Mouse (Mus musculus): ENCODE results near the gene Foxn3.

The Foxn3 gene

DNA sequence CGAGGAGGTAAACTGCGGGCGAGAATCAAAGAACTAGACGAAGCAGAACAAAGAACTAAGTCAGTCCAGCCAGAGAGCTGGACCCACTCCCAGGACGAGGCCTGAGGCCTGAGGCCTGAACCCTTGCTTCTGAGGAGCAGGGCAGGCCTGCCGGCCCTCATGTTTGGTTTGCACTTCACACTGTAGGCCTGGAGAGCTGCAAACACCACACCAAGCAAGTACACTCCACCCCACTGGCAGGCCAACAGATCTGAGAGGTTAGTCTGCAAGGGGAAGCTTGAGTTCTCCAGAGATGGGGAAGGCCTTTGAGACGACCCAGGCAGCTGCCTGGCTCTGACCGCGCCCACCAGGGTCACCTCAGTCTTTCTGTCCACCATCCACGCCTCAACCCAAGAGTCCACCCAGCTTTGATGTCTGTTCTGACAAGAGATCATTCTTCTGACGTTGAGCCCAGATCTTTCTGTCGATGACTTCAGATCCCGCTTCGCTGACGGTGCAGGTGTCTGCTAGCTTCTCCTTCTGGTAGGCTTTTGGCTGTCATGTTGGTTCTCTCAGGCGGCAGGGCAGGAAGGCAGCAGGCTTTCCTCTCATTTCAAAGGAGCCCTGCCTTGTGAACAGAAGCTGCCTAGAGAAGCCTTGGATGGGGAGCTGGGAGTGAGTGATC, 231.1 kb downstream of the Foxn3 start:
- DNase-seq (ENCODE audit: extremely low read depth, low read depth): no peak

DNA sequence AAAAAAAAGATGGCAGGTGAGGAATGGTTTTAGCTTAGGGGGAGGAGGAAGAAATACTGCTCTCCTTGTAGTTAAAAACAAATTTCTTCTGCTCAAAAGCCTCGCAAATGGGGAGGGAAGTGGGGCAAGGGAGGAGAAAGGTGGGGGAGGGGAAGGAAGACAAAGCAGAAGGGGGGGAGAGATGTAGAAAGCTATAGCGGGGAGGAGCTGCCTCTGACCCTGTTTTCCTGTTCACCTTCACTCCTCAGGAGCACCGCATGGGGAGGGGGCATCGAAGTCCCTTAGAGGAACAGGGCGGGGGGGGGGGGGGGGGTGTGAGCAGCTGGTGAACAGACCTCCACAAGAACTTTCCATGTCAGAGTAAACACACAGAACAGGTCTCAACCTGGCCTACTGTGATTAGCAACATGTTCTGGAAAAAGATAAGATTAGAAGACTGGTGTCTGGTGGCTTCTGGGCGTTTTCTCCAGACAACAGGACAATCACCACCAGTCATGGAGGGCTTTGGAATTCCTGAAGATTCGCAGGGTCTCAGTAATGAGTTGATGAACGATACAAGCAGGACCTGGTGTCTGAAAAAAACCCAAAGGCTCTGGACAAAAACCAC, 231.9 kb downstream of the Foxn3 start:
- DNase-seq (ENCODE audit: extremely low read depth, low read depth): no peak

DNA sequence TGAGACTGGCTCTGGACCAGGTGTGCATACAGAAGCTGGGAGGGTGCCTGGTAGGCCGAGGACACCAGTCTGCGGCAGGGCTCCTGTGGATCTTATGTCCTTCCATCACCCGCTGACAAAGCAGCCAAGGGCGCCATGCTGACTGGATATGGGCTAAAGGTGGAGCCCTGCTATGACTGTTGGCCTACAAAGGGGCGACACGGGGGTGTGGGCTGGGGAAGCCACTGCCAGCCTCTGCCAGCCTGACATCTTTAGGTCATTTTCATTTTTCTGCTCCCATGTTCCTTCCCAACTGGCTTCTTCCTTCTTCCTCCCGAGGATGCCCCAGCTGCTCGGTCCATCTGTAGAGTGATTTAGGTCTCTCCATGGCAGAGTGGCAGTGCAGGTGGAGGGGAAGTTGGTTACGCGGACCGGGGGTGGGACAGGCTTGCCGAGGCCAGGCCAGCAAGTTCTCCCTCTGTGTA, 232.5 kb downstream of the Foxn3 start:
- no peak for DNase-seq (ENCODE audit: extremely low read depth, low read depth)

DNA sequence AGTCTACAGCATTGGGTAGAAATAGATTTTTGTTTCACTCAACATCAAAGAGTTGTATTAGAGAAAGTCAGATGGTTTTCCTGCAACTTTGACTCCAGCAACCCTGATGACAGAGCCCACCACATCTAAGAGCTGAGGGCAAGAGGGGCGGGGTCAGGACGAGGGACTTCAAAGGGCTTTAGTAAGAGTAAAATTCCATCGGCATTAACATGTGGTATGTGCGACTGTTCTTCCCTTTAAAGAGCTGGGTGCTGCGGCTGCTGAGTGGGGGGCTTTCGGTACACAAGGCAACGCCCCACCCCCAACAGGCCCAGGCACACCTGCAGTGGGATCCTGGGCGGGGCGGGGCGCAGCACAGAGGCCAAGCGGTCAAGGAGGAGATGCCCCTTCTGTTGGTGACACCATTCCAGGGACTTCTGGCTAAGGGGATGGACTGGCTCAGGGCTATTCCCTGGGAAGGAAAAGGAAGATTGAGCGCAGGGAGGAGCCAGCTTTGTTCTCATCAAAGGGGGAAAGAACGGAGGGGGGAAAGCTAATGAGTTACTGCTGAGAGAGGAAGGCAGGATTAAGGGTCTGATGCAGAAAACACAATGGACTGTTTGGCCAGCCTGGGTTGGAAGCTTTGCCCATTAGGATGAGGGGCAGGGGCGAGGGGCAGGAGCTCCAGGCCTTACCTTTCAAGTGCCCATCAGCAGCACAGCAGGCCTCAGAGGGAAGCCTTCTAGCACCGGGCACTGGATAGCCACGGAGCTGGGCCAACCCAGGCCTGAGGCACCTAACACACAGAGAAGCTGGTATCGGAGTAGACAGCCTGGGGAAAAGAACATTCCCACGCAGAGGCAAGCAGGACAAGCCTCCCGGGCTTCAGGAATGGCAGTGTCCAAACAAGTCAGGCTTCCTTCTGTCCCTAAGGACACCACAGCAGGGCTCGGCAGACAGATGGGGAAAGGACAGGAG, 233.8 kb downstream of the Foxn3 start:
- no peak for DNase-seq (ENCODE audit: extremely low read depth, low read depth)

DNA sequence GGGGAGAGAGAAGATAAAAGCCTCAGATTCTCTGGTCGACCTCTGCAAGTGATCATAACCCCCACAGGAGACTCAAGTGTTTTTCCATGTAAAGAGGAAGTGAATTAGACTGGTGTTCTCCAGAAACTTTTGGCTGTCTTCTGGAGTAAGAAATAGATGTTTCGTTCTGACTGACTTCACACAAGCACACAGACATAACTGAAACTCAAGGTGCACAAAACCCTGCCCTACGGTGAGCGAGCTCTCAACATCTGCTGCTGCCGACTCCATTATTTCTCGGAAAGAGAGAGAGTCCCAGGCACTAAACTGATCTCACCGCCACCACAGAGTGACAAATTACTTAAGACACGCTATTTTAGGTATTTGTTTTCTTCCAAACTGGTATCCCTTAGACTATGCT, 237.2 kb downstream of the Foxn3 start:
- peak; percentile 54 for DNase-seq (ENCODE audit: extremely low read depth, low read depth)

DNA sequence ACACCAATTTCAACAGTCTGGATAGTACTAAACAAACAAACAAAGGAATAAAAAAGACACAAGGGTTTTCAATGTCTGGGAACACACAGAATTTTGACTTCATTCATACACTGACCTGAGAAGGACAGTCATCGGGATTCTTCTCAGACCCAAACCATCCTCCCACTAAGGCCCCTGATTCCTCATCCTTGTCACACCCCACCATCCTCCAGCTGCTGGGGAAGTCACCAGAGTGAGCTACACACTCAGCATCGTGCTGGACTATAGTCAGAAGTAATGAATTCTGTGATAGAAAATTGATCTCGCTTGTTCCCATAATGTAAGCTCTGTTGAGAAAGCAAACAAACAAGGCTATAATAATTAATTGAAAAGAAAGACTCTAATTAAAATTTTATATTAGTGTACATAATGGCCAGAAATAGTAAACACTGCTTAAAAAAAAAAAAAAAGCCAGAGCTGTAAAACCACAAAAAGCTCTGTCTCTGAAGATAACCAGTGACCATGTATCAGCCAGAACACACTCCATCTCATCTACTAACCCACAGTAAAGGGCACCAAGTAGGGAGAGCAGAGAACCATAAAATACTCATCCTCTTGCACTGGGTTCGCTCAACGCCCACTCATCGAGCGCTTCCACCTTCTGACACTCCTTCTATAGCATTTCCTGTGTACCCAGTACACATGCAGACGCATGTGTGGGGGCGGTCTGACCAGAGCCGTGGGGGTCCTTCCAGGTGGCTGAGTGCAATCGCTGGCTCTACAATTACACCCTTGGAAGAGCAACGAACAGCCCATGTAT, 241.6 kb downstream of the Foxn3 start:
- peak; percentile 76 for DNase-seq (ENCODE audit: extremely low read depth, low read depth)

DNA sequence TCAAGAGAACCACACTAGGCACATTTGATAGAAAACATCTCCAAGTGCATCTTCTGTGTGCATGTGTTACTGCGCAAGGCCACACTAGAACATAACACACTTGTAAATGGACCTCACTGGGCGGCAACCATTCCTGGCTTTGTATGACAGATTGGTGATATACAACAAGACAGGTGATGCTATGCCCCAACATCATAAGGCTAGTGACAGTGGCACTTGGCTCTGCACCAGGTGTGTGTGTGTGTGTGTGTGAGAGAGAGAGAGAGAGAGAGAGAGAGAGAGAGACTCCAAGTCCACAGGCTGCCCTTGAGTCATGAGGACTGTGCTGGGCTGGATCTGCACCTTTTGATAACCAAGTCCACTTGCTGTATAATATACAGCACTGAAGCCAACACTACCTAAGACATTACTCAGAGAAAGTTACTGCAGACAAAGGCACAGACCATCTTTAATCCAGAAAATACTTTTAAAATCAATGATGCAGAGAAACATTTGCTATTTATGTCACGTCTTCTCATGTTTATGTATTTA, 242.4 kb downstream of the Foxn3 start:
- DNase-seq (ENCODE audit: extremely low read depth, low read depth): no peak

DNA sequence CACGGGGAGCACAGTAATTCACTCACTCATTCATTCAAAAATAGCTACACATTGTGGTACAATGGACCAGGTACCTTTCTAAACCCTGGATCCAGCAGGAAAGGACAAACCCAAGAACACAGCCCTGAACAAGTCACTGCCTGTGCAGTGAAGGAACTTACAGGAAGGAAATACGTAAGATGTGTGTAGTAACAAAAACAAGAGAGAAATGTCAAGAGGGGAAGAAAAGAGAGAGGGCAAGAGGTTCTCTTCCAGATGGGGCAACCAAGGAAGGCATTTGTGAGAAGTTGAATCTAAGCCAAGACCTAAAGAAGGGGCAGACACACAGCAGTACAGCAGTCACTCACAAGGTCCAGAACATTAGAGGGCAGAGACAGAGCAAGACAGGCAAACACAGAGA, 243.5 kb downstream of the Foxn3 start:
- no peak for DNase-seq (ENCODE audit: extremely low read depth, low read depth)

DNA sequence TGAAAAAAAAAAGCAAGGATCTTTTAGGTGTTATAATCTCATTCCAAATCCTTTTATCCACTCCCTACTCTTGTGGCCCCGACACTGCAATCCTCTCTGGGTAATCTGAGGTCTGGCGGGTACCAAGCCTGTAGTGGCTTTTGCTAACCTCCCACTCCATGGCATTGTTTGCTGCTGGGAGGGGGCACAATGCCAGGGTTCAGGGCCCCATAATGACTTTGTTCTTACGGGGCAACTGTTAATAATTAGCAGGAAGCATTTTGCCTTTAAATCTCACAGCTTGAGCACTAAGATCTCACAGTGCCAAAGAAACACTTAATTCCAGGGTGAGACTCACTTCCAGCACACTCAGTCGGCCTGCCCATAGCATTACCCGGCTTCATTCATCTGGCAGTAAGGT, 244.2 kb downstream of the Foxn3 start:
- no peak for DNase-seq (ENCODE audit: extremely low read depth, low read depth)

DNA sequence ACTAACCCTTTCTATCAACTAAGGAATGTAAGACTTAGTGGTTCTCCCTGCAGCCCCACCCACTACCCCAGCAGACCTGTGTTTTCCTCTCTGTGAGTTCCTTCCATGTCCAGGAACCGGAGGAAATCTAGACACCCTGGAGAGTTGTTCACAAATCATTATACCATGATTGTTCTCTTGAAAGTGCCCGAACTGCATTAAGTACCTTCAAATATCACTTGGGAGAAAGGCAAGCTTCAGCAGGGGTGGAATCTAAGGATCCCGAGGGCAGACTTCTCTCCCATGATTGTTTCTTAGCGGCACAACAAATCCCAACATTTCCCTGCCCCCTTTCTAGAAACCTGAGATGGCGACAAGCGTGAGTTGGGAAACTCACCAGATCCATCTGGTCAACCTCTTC, 247.5 kb downstream of the Foxn3 start:
- DNase-seq (ENCODE audit: extremely low read depth, low read depth): no peak

DNA sequence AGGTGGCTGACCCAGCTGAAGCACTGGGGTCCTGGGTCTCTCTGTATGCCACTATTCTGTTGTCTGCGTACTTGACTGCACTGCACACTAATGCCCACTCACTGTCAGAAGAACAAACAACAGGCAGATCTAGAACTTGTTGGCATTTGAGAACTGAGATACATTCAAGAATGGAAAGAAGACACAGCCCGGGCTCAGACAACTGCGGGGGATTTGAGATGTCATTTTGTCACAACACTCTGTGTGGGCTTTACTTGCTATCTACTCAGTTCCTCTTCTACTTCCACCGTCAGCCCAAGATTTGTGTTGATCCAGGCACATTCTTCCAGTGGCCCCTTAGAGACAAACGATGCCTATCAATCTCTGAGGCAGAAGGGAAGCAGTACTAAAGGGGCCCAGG, 248.6 kb downstream of the Foxn3 start:
- DNase-seq (ENCODE audit: extremely low read depth, low read depth): no peak

DNA sequence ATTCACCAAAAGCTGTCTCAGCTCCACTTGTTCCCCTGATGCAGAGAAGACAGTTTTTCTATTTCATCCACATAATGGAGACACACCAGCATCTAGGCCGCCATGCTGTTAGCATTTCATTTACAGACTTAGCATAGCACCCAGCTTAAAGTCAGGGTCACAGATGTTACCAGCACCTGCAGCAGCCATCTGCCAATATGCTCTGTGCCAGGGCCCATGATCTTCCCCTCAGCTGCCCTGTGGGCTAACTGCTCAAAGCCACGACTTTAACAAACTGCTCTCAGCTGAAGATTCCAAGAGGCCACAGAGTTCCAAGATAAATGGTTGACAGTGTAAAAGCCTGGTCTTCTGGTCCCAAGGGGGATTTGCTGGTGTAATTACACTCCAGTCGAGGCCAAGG, 252.1 kb downstream of the Foxn3 start:
- no peak for DNase-seq (ENCODE audit: extremely low read depth, low read depth)

DNA sequence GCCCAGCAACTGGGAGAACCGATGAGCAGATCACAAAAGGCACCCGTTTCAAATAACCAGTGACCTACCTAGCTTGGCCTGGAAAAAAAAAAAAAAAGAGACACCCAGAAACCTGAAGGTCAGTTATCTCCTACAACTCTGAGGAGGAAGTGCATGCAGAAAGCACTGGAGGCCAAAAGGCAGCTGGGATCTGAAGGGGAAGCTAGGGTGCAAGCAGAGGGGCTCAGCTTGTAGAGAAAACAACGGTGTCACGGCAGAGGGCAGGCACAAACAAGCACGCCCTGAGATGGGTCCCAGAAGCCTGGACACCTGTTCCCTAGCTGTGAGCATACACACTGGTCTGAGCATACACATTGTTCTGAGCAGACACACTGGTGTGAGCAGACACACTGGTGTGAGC, 253.4 kb downstream of the Foxn3 start:
- DNase-seq (ENCODE audit: extremely low read depth, low read depth): no peak

DNA sequence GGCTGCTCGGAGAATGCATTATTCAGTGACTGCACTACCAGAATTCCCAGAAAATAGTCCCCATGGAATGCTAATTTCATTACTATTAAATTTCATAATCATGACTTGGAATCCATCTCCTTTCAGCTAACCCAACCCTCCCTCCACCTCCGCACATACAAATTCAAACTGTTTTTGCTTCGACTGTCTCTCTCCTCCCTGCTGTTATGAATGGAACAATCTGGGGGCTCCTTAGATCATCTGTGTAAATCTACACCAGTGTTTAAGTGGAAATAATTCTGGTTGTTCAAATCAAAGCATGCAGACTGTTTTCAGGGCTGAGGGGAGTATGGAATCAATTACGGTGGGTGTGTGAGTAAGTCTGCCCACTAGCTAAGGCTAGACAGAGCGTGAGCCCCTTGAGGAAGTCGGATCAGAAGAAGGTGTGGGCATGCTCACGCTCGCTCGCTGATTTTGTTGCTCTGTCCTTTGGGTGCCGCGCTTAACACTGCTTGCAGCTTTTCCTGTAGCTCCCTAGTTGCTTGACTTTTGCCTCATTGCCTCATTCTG, 254.8 kb downstream of the Foxn3 start:
- DNase-seq (ENCODE audit: extremely low read depth, low read depth): no peak

DNA sequence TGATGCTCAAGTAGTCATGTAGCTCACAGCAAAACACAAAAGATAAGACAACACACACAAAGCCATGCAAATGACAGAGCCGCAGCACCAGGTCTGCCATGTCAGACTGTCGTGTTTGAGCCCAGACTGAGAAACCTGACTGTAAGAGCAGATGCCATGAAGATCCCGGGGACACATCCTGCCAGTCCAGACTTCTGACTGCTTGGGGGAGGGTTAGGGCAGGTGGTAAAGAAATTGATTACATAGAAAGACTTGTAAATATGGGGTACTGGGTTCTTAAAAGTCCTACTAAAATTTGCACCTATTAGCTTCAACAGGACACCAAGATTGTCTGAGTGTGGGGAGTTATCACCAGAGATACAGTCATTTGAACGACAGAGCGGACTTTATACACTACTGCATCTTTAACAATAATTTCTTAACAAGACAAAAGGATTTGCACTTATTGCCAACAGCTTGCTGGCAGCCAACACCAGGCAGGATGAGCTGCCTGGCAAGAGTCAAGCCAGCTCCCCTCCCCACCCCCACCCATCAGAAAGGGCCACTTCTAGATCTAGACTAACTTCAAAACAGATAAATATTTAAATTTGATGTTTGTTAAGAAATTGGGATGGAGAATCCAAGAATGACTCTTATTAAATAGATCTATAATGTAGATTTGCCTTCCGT, 256.7 kb downstream of the Foxn3 start:
- DNase-seq (ENCODE audit: extremely low read depth, low read depth): no peak

DNA sequence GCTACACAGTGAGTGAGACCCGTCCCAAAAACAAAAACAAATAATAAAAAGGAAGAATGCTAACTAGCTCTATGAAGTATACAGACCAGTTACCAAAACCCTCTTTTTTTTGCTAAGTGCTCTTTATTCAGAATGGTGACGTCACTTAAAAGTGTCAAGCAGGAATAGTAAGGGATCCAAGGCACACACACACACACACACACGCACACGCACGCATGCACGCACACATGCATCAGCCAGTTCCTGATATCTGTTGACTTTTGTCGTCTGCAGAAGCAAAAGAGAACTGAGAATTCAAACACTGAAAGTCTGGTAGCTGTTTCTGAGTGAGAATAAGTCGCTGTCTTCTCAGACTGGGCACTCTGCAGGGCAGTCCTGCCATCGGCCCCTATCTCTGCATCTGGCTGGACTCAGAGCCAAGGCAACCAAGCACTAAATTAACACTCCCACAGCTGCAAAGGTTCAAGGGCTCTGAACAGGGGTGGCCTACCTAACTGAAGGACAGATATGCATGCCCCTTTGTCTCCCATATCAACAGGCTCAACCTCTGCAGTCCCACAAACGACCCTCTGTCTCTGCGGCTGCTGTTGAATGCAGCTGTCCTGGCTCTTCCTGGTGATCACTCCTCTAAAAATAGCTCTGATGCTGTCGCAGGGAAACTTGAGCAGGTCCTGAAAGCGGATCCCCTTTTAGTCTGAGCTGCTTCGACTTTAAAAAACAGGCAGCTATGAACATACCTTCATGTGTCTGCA, 257.4 kb downstream of the Foxn3 start:
- DNase-seq (ENCODE audit: extremely low read depth, low read depth): no peak

DNA sequence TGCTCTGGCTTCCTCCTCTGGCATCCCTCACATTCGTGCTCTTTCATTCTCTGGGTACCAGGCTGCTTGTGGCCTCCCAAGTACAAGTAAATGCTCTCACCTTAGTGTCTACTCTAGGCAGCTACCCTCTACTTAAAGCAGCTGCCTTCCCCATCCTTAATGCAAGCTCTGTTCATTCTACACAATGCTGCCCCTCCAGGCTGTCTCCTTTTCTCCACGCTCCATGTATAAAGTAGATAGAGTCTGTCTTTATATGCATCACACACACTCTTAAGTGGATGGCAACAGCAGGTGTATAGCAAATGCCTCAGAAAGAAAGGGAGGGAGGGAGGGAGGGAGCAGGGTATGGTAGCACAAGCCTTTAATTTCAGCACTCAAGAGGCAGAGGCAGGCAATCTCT, 258.1 kb downstream of the Foxn3 start:
- no peak for DNase-seq (ENCODE audit: extremely low read depth, low read depth)

DNA sequence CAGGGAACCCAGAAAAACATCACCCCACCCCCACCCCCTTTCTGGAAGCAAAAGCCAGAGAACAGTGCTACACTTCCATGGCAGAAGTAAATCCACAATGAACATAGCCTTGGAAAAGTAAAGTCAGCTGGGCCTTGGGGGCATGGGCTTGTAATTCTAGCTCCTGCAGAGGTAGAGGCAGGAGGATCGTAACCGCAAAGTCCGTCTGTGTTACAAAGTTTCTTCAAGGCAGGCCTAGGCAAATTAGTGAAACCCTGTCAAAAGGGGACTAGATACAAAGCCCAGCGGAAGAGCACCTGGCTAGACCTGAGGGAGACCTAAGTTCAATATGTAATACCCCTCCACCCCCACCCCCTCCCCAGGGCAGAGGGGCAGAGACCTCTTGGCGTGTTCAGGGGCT, 259.3 kb downstream of the Foxn3 start:
- no peak for DNase-seq (ENCODE audit: extremely low read depth, low read depth)

DNA sequence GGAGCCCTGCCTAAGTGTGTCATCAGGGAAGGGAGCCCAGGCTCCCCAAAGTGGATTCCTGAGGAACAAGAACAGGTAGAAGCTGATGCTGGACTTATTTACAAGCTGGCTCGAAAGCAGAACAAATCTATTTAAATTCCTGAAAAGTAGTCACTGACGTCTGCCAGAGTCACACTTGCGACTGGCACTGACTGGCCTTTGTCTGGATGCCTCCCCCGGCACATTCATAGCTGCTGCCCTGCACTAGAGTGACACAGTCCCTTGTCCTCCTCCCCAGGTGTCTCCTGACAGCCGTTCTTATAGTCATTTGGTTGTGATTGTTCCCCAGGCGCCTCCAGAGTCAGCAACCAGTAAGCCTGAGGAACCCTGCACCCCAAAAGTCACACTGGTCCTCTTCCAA, 259.8 kb downstream of the Foxn3 start:
- DNase-seq (ENCODE audit: extremely low read depth, low read depth): no peak

DNA sequence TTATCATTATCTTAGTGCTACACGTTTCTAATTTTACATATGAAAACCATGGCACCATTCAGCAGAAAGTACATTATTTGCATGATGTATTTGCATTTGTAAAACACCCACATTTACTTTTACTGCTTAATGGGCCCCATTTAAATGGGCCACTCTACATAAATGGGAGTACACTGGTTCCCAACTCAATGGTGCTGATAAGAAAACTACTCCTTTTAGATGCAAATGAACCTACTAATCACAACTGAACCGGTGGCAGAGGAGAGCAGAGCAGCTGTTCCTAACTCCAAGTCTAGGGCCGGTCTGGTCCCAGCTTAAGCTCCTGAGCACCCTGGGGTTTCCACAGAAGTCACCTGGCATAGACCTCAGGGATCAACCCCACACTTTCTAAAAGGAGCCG, 263.5 kb downstream of the Foxn3 start:
- no peak for DNase-seq (ENCODE audit: extremely low read depth, low read depth)

Measured in MEL-GATA-1-ER (cell line).